Mouse (Mus musculus) CH12.LX (cell line): ENCODE data around the gene Exosc8. TPM values are rescaled to one million over a fixed set of nuclear protein-coding genes. Genes with fewer than 3 reads are reported as not detected.

Experiments
- DNase-seq: peaks from one replicate; pipeline ENCODE4 v3.0.0-alpha.2; 2013; ENCODE audit errors: extremely low read depth
- H3K27ac ChIP-seq: 2 replicates; pipeline ENCODE4 v1.5.1; 2012; ENCODE audit warnings: low read depth, mild to moderate bottlenecking, control low read depth, moderate library complexity; ENCODE audit not compliant: insufficient read depth
- H3K27me3 ChIP-seq: replicated peaks from 2 replicates; pipeline ENCODE3; 2012; ENCODE audit warnings: inconsistent platforms
- H3K36me3 ChIP-seq, 2 experiments: replicated peaks in 1 of 2; 2 replicates each; pipeline versions ENCODE3 to v1.6.1; 2012; ENCODE audit warnings: inconsistent platforms in 1 of 2, low read length in 1 of 2, mild to moderate bottlenecking in 1 of 2, mixed read lengths in 1 of 2, moderate library complexity in 1 of 2; ENCODE audit not compliant: control insufficient read depth in 1 of 2, insufficient read depth in 1 of 2
- H3K4me1 ChIP-seq, 2 experiments: 2 replicates each; pipeline ENCODE4 v1.6.1; 2012; ENCODE audit warnings: inconsistent platforms in 1 of 2, moderate library complexity in 1 of 2; ENCODE audit not compliant: insufficient read depth in 2 of 2, control insufficient read depth in 1 of 2
- H3K4me2 ChIP-seq: 2 replicates; pipeline ENCODE4 v1.6.1; 2012; ENCODE audit warnings: low read depth, mild to moderate bottlenecking, control low read depth; ENCODE audit not compliant: poor library complexity, insufficient read depth, severe bottlenecking
- H3K4me3 ChIP-seq, 3 experiments: fragments of 150-350 bp in 1 of 3; sonication (generic) in 1 of 3; replicated peaks in 1 of 3; 2 replicates each; pipeline versions ENCODE3 to v1.5.1; 2011 to 2012; ENCODE audit warnings: low read depth in 2 of 3, low read length in 2 of 3, mild to moderate bottlenecking in 2 of 3, moderate library complexity in 2 of 3, control low read depth in 1 of 3, improper control_type of control experiment in 1 of 3, inconsistent platforms in 1 of 3, mixed read lengths in 1 of 3; ENCODE audit not compliant: poor library complexity in 1 of 3
- H3K79me2 ChIP-seq: replicated peaks from 2 replicates; pipeline ENCODE4 v1.6.1; 2012; ENCODE audit warnings: mild to moderate bottlenecking, moderate library complexity; ENCODE audit not compliant: control insufficient read depth, poor library complexity, insufficient read depth, severe bottlenecking; ENCODE audit errors: extremely low read depth
- H3K9ac ChIP-seq: 2 replicates; pipeline ENCODE4 v1.6.1; 2012; ENCODE audit warnings: low read depth, mild to moderate bottlenecking, control low read depth, moderate library complexity; ENCODE audit not compliant: insufficient read depth
- H3K9me3 ChIP-seq: replicated peaks from 2 replicates; pipeline ENCODE3; 2012; ENCODE audit warnings: low read length, inconsistent platforms, mixed read lengths
- BHLHE40 ChIP-seq: IDR thresholded peaks from 2 replicates; pipeline ENCODE4 v1.6.1; 2011; ENCODE audit warnings: mild to moderate bottlenecking, low read depth, low read length, improper control_type of control experiment
- CHD1 ChIP-seq: IDR thresholded peaks from 2 replicates; pipeline ENCODE4 v1.6.1; 2012; ENCODE audit warnings: low read depth, low read length, improper control_type of control experiment, inconsistent platforms
- CHD2 ChIP-seq: IDR thresholded peaks from 2 replicates; pipeline ENCODE4 v1.6.1; 2011; ENCODE audit warnings: low read length, improper control_type of control experiment
- ELF1 ChIP-seq: IDR thresholded peaks from 2 replicates; pipeline ENCODE4 v1.6.1; 2014; ENCODE audit warnings: low read depth, mild to moderate bottlenecking, inconsistent platforms, low read length, improper control_type of control experiment
- EP300 ChIP-seq: IDR thresholded peaks from 2 replicates; pipeline ENCODE4 v1.6.1; 2011; ENCODE audit warnings: low read length, improper control_type of control experiment
- ETS1 ChIP-seq: conservative IDR thresholded peaks from 2 replicates; pipeline ENCODE4 v1.6.1; 2012; ENCODE audit warnings: low read depth, mild to moderate bottlenecking, inconsistent platforms, low read length, improper control_type of control experiment, moderate library complexity
- IRF4 ChIP-seq: IDR thresholded peaks from 2 replicates; pipeline ENCODE4 v1.6.1; 2014; ENCODE audit warnings: low read depth, mild to moderate bottlenecking, inconsistent platforms, low read length, improper control_type of control experiment
- JUN ChIP-seq: IDR thresholded peaks from 2 replicates; pipeline ENCODE4 v1.6.1; 2011; ENCODE audit warnings: low read depth, mild to moderate bottlenecking, low read length, improper control_type of control experiment, moderate library complexity; ENCODE audit not compliant: insufficient read depth
- JUND ChIP-seq: conservative IDR thresholded peaks from 2 replicates; pipeline ENCODE4 v1.6.1; 2011; ENCODE audit warnings: low read depth, low read length, improper control_type of control experiment
- MAX ChIP-seq: IDR thresholded peaks from 2 replicates; pipeline ENCODE4 v1.6.1; 2011; ENCODE audit warnings: low read length, improper control_type of control experiment
- MEF2A ChIP-seq: IDR thresholded peaks from 2 replicates; pipeline ENCODE4 v1.6.1; 2014; ENCODE audit warnings: low read depth, mild to moderate bottlenecking, inconsistent platforms, low read length, improper control_type of control experiment, borderline replicate concordance
- MXI1 ChIP-seq: IDR thresholded peaks from 2 replicates; pipeline ENCODE4 v1.6.1; 2011; ENCODE audit warnings: mild to moderate bottlenecking, low read depth, low read length, improper control_type of control experiment
- MYC ChIP-seq: IDR thresholded peaks from 2 replicates; pipeline ENCODE4 v1.6.1; 2011; ENCODE audit warnings: low read depth, mild to moderate bottlenecking, improper control_type of control experiment, low read length
- PAX5 ChIP-seq: IDR thresholded peaks from 2 replicates; pipeline ENCODE4 v1.6.1; 2012; ENCODE audit warnings: low read length, inconsistent platforms, mixed read lengths
- RCOR1 ChIP-seq: conservative IDR thresholded peaks from 2 replicates; pipeline ENCODE4 v1.6.1; 2012; ENCODE audit warnings: low read depth, mild to moderate bottlenecking, inconsistent platforms, low read length, improper control_type of control experiment
- SIN3A ChIP-seq: IDR thresholded peaks from 2 replicates; pipeline ENCODE4 v1.6.1; 2012; ENCODE audit warnings: low read length, improper control_type of control experiment, inconsistent platforms
- SMC3 ChIP-seq: IDR thresholded peaks from 2 replicates; pipeline ENCODE4 v1.6.1; 2011; ENCODE audit warnings: low read depth, low read length, improper control_type of control experiment
- TCF12 ChIP-seq: IDR thresholded peaks from 2 replicates; pipeline ENCODE4 v1.6.1; 2014; ENCODE audit warnings: low read depth, mild to moderate bottlenecking, inconsistent platforms, low read length, improper control_type of control experiment
- UBTF ChIP-seq: IDR thresholded peaks from 2 replicates; pipeline ENCODE4 v1.6.1; 2012; ENCODE audit warnings: low read depth, mild to moderate bottlenecking, inconsistent platforms, low read length, improper control_type of control experiment, moderate library complexity
- USF1 ChIP-seq: IDR thresholded peaks from 2 replicates; pipeline ENCODE4 v1.6.1; 2014; ENCODE audit warnings: low read depth, mild to moderate bottlenecking, inconsistent platforms, low read length, improper control_type of control experiment
- ZC3H11A ChIP-seq: IDR thresholded peaks from 2 replicates; pipeline ENCODE4 v1.6.1; 2012; ENCODE audit warnings: low read depth, mild to moderate bottlenecking, inconsistent platforms, low read length, improper control_type of control experiment
- ZKSCAN1 ChIP-seq: IDR thresholded peaks from 2 replicates; pipeline ENCODE4 v1.6.1; 2012; ENCODE audit warnings: low read depth, inconsistent platforms, low read length, improper control_type of control experiment, borderline replicate concordance
- dilution Hi-C: fragments of 300-500 bp; cut with MboI; formaldehyde crosslinking; loops from 2 replicates; pipeline ENCODE4 v1.14.3; 2020; ENCODE audit warnings: low sequenced_read_pairs; ENCODE audit not compliant: extremely low pct_unique_long_range_greater_than_20kb, extremely low pct_ligation_motif_present
- in situ Hi-C: fragments of 300-500 bp; cut with MboI; formaldehyde crosslinking; loops from 3 replicates; pipeline ENCODE4 v1.14.3; 2019; ENCODE audit warnings: low sequenced_read_pairs, low pct_ligation_motif_present, low pct_unique_long_range_greater_than_20kb, mixed read lengths
- polyA plus RNA-seq: library from polyadenylated mRNA; unstranded; fragments of >175 nt; gene quantifications from 2 replicates; pipeline ENCODE4 v1.2.1, GENCODE M21; 2012; ENCODE audit warnings: low read depth; ENCODE audit not compliant: insufficient read length
- total RNA-seq, 2 experiments: library from RNA; depleted of rRNA; stranded (reverse); fragments of 300-350 nt in 1 of 2; fragments of >200 nt in 1 of 2; gene quantifications; 2 replicates each; pipeline ENCODE4 v1.2.3; 2012 to 2014

The Exosc8 gene
- total and polyA plus RNA-seq, 3 experiments = 102 to 238 (median 124) TPM

GRCm38 (mm10) chr3:54715461-54715860 lies 19.7 kb downstream of the Exosc8 start:
- Histone ChIP-seq H3K9ac (no peak overlapping the region), H3K9me3 (no peaks in the 10 kb centered on the region)
- TF ChIP-seq SIN3A (no peak), ETS1 (peak; percentile 54; the same call in 1 of the 2 replicates), MXI1 (no peak), CHD1 (no peak), JUN (no peak)
- TF ChIP-seq, all 38 proteins: peak for 1
- dilution Hi-C loops (no loop called here), in situ Hi-C loops (no loop called here)
- Histone ChIP-seq H3K27ac (no peak overlapping the region), H3K4me3 (no peak overlapping the region), H3K36me3 (peaks cover 58 to 86% of the 10 kb centered on the region in 2 experiments), H3K27me3 (no peaks in the 10 kb centered on the region), H3K4me2 (no peak overlapping the region), H3K4me1 (peaks cover 0 to 31% of the 10 kb centered on the region in 2 experiments; a peak in 2 of 4 replicates), H3K79me2 (0 out of 2 replicates have a peak, but pooled peaks cover 7% of the 10 kb centered on the region)
- no peak for DNase-seq

- dilution Hi-C loops (no loop called here), in situ Hi-C loops (no loop called here)
- H3K36me3 ChIP-seq = peaks cover 61 to 91% of the 10 kb centered on the region in 2 experiments
Observed at GRCm38 (mm10) chr3:54714253-54714652, 20.9 kb downstream of the Exosc8 start, which contains the start of gene Gm21958. Gene Gm21958 (minus strand): TSS chr3:54714353.

GRCm38 (mm10) chr3:54708972-54709371 lies 26.2 kb downstream of the Exosc8 start:
- Histone ChIP-seq H3K4me2 (peak overlapping the region; percentile 47), H3K9ac (0 out of 2 replicates have a peak overlapping the region, but pooled peaks have one; percentile 7), H3K4me3 (no peak overlapping the region), H3K27me3 (no peaks in the 10 kb centered on the region), H3K36me3 (peaks cover 59 to 86% of the 10 kb centered on the region in 2 experiments), H3K4me1 (peaks cover 3 to 22% of the 10 kb centered on the region in 2 experiments; a peak in 3 of 4 replicates), H3K79me2 (0 out of 2 replicates have a peak, but pooled peaks cover 12% of the 10 kb centered on the region), H3K27ac (peak overlapping the region; percentile 77), H3K9me3 (no peaks in the 10 kb centered on the region)
- DNase-seq = peak; percentile 89
- dilution Hi-C loops (no loop called here), in situ Hi-C loops (no loop called here)
- TF ChIP-seq PAX5 = no peak
- no peak for TF ChIP-seq CHD1
- no peak; the same call in 1 of the 2 replicates for TF ChIP-seq TCF12
- peak; percentile 79 for TF ChIP-seq EP300
- TF ChIP-seq MXI1 = peak; percentile 76; the same call in 1 of the 2 replicates
- peak; percentile 56; the same call in 1 of the 2 replicates for TF ChIP-seq MYC
- no peak for TF ChIP-seq USF1
- TF ChIP-seq ELF1 = peak; percentile 70
- TF ChIP-seq CHD2 = peak; percentile 40; the same call in 1 of the 2 replicates
- TF ChIP-seq BHLHE40 = peak; percentile 59
- TF ChIP-seq JUND = peak; percentile 89
- peak; percentile 94 for TF ChIP-seq JUN
- TF ChIP-seq MAX = peak; percentile 9; the same call in 1 of the 2 replicates
- peak; percentile 49 for TF ChIP-seq MEF2A
- peak; percentile 93 for TF ChIP-seq SIN3A
- TF ChIP-seq ZC3H11A = no peak
- peak; percentile 73 for TF ChIP-seq IRF4
- peak; percentile 96 for TF ChIP-seq ETS1

More at GRCm38 (mm10) chr3:54714253-54714652, 20.9 kb downstream of the Exosc8 start, which contains the start of gene Gm21958:
- TF ChIP-seq MYC = no peak
- no peak for TF ChIP-seq UBTF
- TF ChIP-seq PAX5 = no peak
- TF ChIP-seq SMC3 = no peak
- TF ChIP-seq ZKSCAN1 = no peak
- no peak for TF ChIP-seq RCOR1
- H3K4me3 ChIP-seq = no peak within 1 kb of the TSS
- no peaks in the 10 kb centered on the region for H3K9me3 ChIP-seq
- no peak within 1 kb of the TSS for H3K9ac ChIP-seq
- no peak within 1 kb of the TSS for H3K27ac ChIP-seq
- H3K4me2 ChIP-seq = no peak within 1 kb of the TSS
- no peak for DNase-seq
- peaks cover 1 to 40% of the 10 kb centered on the region in 2 experiments; a peak in 3 of 4 replicates for H3K4me1 ChIP-seq
- H3K79me2 ChIP-seq = 0 out of 2 replicates have a peak, but pooled peaks cover 9% of the 10 kb centered on the region
- no peaks in the 10 kb centered on the region for H3K27me3 ChIP-seq
